Mouse (Mus musculus) limb, embryonic 12.5 days (tissue): ENCODE results near the gene Teddm2. TPM values are rescaled to one million over a fixed set of nuclear protein-coding genes. Genes with fewer than 3 reads are reported as not detected.

Source experiments
- ATAC-seq: fragments of 200-750 bp; cut with Nextera tagmentation; 2 replicates; pipeline ENCODE4 v1.8.0; 2017; ENCODE audit warnings: low read depth, moderate TSS enrichment; ENCODE audit not compliant: insufficient number of reproducible peaks, insufficient read depth, low FRiP score, low TSS enrichment
- H3K27ac ChIP-seq: fragments of 300-500 bp; sonication (generic); 2 replicates; pipeline ENCODE4 v1.5.1; 2016; ENCODE audit warnings: mild to moderate bottlenecking, moderate library complexity
- H3K27me3 ChIP-seq: fragments of 300-500 bp; sonication (generic); 2 replicates; pipeline ENCODE4 v1.6.1; 2016; ENCODE audit warnings: mild to moderate bottlenecking, moderate library complexity
- H3K36me3 ChIP-seq: fragments of 300-500 bp; sonication (generic); 2 replicates; pipeline ENCODE4 v1.6.1; 2016; ENCODE audit warnings: mild to moderate bottlenecking, moderate library complexity
- H3K4me1 ChIP-seq: fragments of 300-500 bp; sonication (generic); replicated peaks from 2 replicates; pipeline ENCODE4 v1.6.1; 2016
- H3K4me2 ChIP-seq: fragments of 300-500 bp; sonication (generic); 2 replicates; pipeline ENCODE4 v1.6.1; 2016; ENCODE audit warnings: mild to moderate bottlenecking, moderate library complexity
- H3K4me3 ChIP-seq: fragments of 300-500 bp; sonication (generic); replicated peaks from 2 replicates; pipeline ENCODE4 v1.5.1; 2016; ENCODE audit warnings: mild to moderate bottlenecking
- H3K9ac ChIP-seq: fragments of 300-500 bp; sonication (generic); replicated peaks from 2 replicates; pipeline ENCODE4 v1.6.1; 2016; ENCODE audit warnings: mild to moderate bottlenecking, moderate library complexity
- H3K9me3 ChIP-seq: fragments of 300-500 bp; sonication (generic); 2 replicates; pipeline ENCODE4 v1.6.1; 2016; ENCODE audit warnings: mild to moderate bottlenecking, moderate library complexity
- WGBS: fragments of 180-500 bp; shearing (Covaris S2); methylation state at CpG from one replicate; pipeline ENCODE4 v1.1.7; 2016; 5-methylcytosine and 5-hydroxymethylcytosine counted together
- polyA plus RNA-seq: library from polyadenylated mRNA; unstranded; fragments of >200 nt; fragmentation: Nextera tagmentation; extraction: Ambion mirVana; gene quantifications from 2 replicates; pipeline ENCODE4 v1.2.1, GENCODE M21; 2016

Gene Teddm2
- polyA plus RNA-seq, 1 experiment from 2014 or later: 0.74 TPM

GRCm38 (mm10) chr1:153903006-153903405 is 3.0 kb upstream of the Teddm2 start:
- H3K4me3 ChIP-seq: no peak overlapping the region
- 91% methylated on average over 13 of the region's 13 CpGs for WGBS

GRCm38 (mm10) chr1:153900860-153901730 is 1.1 kb upstream of the Teddm2 start:
- Histone ChIP-seq H3K4me2 (peak overlapping the region; percentile 81), H3K27ac (peak overlapping the region; percentile 97), H3K36me3 (peaks cover 36% of the 10 kb centered on the region), H3K4me1 (peaks cover 16% of the 10 kb centered on the region), H3K27me3 (no peaks in the 10 kb centered on the region), H3K9me3 (no peaks in the 10 kb centered on the region), H3K4me3 (peak overlapping the region; percentile 87), H3K9ac (peak overlapping the region; percentile 90)
- ATAC-seq: no peak
- WGBS: 2% methylated on average over 25 of the region's 25 CpGs

More at GRCm38 (mm10) chr1:153903006-153903405, 3.0 kb upstream of the Teddm2 start:
- Histone ChIP-seq H3K36me3 (peaks cover 55% of the 10 kb centered on the region), H3K27ac (0 out of 2 replicates have a peak overlapping the region, but pooled peaks have one; percentile 14), H3K27me3 (no peaks in the 10 kb centered on the region), H3K9ac (no peak overlapping the region), H3K4me1 (peaks cover 16% of the 10 kb centered on the region), H3K4me2 (no peak overlapping the region), H3K9me3 (no peaks in the 10 kb centered on the region)
- no peak for ATAC-seq

GRCm38 (mm10) chr1:153900381-153900780 is 353 bp upstream of the Teddm2 start:
- Histone ChIP-seq H3K4me2 (peak overlapping the region; percentile 81), H3K9me3 (no peaks in the 10 kb centered on the region), H3K4me1 (peaks cover 18% of the 10 kb centered on the region), H3K9ac (peak overlapping the region; percentile 90), H3K4me3 (peak overlapping the region; percentile 87), H3K27ac (peak overlapping the region; percentile 97), H3K27me3 (no peaks in the 10 kb centered on the region), H3K36me3 (peaks cover 29% of the 10 kb centered on the region)
- under 1% methylated on average over 35 of the region's 36 CpGs for WGBS
- peak; percentile 12 for ATAC-seq

GRCm38 (mm10) chr1:153898989-153899730 is 868 bp downstream of the Teddm2 start:
- Histone ChIP-seq H3K4me1 (peaks cover 22% of the 10 kb centered on the region), H3K9ac (peak overlapping the region; percentile 63), H3K27ac (peak overlapping the region; percentile 97), H3K27me3 (0 out of 2 replicates have a peak, but pooled peaks cover 2% of the 10 kb centered on the region), H3K4me2 (peak overlapping the region; percentile 81), H3K36me3 (peaks cover 17% of the 10 kb centered on the region), H3K9me3 (no peaks in the 10 kb centered on the region), H3K4me3 (peak overlapping the region; percentile 87)
- ATAC-seq: peak; percentile 45; the same call in 1 of the 2 replicates
- 19% methylated on average over 22 of the region's 22 CpGs for WGBS

- H3K4me2 ChIP-seq: no peak overlapping the region
- no peak overlapping the region for H3K9ac ChIP-seq
- WGBS: 81% methylated on average over 8 of the region's 8 CpGs
- ATAC-seq: no peak
- H3K9me3 ChIP-seq: no peaks in the 10 kb centered on the region
- no peak overlapping the region for H3K27ac ChIP-seq
- H3K27me3 ChIP-seq: 0 out of 2 replicates have a peak, but pooled peaks cover 5% of the 10 kb centered on the region
- no peak overlapping the region for H3K4me3 ChIP-seq
- peaks cover 15% of the 10 kb centered on the region for H3K4me1 ChIP-seq
- no peaks in the 10 kb centered on the region for H3K36me3 ChIP-seq
These were observed 2.8 kb downstream of the Teddm2 start for GRCm38 (mm10) chr1:153897196-153897595.

GRCm38 (mm10) chr1:153894979-153895378 is 5.0 kb downstream of the Teddm2 start:
- peaks cover 8% of the 10 kb centered on the region; the same call in 1 of the 2 replicates for H3K4me1 ChIP-seq
- H3K27me3 ChIP-seq: 0 out of 2 replicates have a peak, but pooled peaks cover 5% of the 10 kb centered on the region
- no peak overlapping the region for H3K9ac ChIP-seq
- H3K36me3 ChIP-seq: no peaks in the 10 kb centered on the region
- ATAC-seq: no peak
- no peak overlapping the region for H3K4me3 ChIP-seq
- 42% methylated on average over 5 of the region's 5 CpGs for WGBS
- no peak overlapping the region for H3K4me2 ChIP-seq
- no peak overlapping the region for H3K27ac ChIP-seq
- no peaks in the 10 kb centered on the region for H3K9me3 ChIP-seq

GRCm38 (mm10) chr1:153894201-153894893 is 5.7 kb downstream of the Teddm2 start:
- 60% methylated on average over 8 of the region's 8 CpGs for WGBS
- no peak overlapping the region for H3K4me3 ChIP-seq
- peaks cover 9% of the 10 kb centered on the region; the same call in 1 of the 2 replicates for H3K4me1 ChIP-seq
- no peak overlapping the region for H3K9ac ChIP-seq
- H3K27ac ChIP-seq: no peak overlapping the region
- H3K4me2 ChIP-seq: no peak overlapping the region
- no peak for ATAC-seq
- no peaks in the 10 kb centered on the region for H3K9me3 ChIP-seq
- H3K36me3 ChIP-seq: no peaks in the 10 kb centered on the region
- 0 out of 2 replicates have a peak, but pooled peaks cover 5% of the 10 kb centered on the region for H3K27me3 ChIP-seq

GRCm38 (mm10) chr1:153893746-153894145 is 6.3 kb downstream of the Teddm2 start:
- H3K4me3 ChIP-seq: no peak overlapping the region
- no peak for ATAC-seq
- no peak overlapping the region for H3K9ac ChIP-seq
- no peak overlapping the region for H3K27ac ChIP-seq
- H3K4me1 ChIP-seq: peaks cover 12% of the 10 kb centered on the region; the same call in 1 of the 2 replicates
- 62% methylated on average over 2 of the region's 2 CpGs for WGBS
- H3K4me2 ChIP-seq: no peak overlapping the region
- no peaks in the 10 kb centered on the region for H3K9me3 ChIP-seq
- H3K27me3 ChIP-seq: 0 out of 2 replicates have a peak, but pooled peaks cover 5% of the 10 kb centered on the region
- no peaks in the 10 kb centered on the region for H3K36me3 ChIP-seq

GRCm38 (mm10) chr1:153891442-153891841 is 8.6 kb downstream of the Teddm2 start, which contains the start of gene Teddm1a:
Teddm1a (plus strand) TSS chr1:153891742.
- Histone ChIP-seq H3K9me3 (no peaks in the 10 kb centered on the region), H3K4me1 (peaks cover 12% of the 10 kb centered on the region; the same call in 1 of the 2 replicates), H3K4me2 (no peak within 1 kb of the TSS), H3K27me3 (0 out of 2 replicates have a peak, but pooled peaks cover 5% of the 10 kb centered on the region), H3K4me3 (no peak within 1 kb of the TSS), H3K9ac (no peak within 1 kb of the TSS), H3K27ac (no peak within 1 kb of the TSS), H3K36me3 (no peaks in the 10 kb centered on the region)
- WGBS: 55% methylated on average over 4 of the region's 4 CpGs
- no peak for ATAC-seq

- Histone ChIP-seq H3K4me1 (peaks cover 12% of the 10 kb centered on the region), H3K9ac (no peak overlapping the region), H3K27ac (no peak overlapping the region), H3K4me2 (no peak overlapping the region), H3K36me3 (no peaks in the 10 kb centered on the region), H3K9me3 (no peaks in the 10 kb centered on the region), H3K4me3 (no peak overlapping the region), H3K27me3 (0 out of 2 replicates have a peak, but pooled peaks cover 5% of the 10 kb centered on the region)
- ATAC-seq: no peak
- 92% methylated on average over 10 of the region's 10 CpGs for WGBS
These were observed 9.9 kb downstream of the Teddm2 start for GRCm38 (mm10) chr1:153890121-153890520.
